Mouse (Mus musculus): Measurements from ENCODE around the gene Ctcfl. TPM values are rescaled to one million over a fixed set of nuclear protein-coding genes. Genes with fewer than 3 reads are reported as not detected.

The Ctcfl gene
- total RNA-seq, 1 experiment: 8.9 TPM

DNA sequence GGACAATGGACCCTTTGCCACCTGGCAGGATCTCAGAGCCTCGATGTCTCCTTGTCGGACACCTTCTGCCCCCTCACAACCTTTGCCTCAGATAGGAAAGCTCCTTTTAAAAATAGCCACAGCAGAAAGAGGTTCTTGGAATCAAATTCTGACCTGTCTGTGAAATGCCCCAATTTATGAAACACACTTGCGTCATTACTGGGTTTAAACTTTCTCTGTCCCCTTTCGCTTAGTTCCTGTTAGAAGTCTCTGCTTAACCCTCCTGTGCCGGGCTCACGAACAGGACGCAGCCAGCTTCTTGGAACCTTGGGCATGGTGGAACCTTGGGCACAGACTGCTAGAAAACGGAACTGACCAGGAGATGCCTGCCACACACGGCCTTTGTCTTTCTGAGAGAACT lies 8.8 kb downstream of the Ctcfl start:
- Histone ChIP-seq H3K36me3 (ENCODE audit: control insufficient read depth, insufficient read depth, low read length, poor library complexity, severe bottlenecking) (no peaks in the 10 kb centered on the region), H3K4me3 (ENCODE audit: insufficient read depth in 1 of 2, low read depth in 1 of 2, low read length in 2 of 2, poor library complexity in 1 of 2, severe bottlenecking in 1 of 2) (no peak overlapping the region), H3K4me1 (ENCODE audit: control insufficient read depth in 2 of 2, insufficient read depth in 2 of 2, low read length in 2 of 2, poor library complexity in 1 of 2) (no peaks in the 10 kb centered on the region), H3K9me3 (ENCODE audit: control insufficient read depth, insufficient read depth, low read depth, low read length) (no peaks in the 10 kb centered on the region), H3K27ac (ENCODE audit: insufficient read depth, low read depth, low read length, poor library complexity, severe bottlenecking) (no peak overlapping the region), H3K9ac (ENCODE audit: insufficient read depth, low read depth, low read length, poor library complexity, severe bottlenecking) (no peak overlapping the region)
- no peak for TF ChIP-seq CHD2 (IDR thresholded peaks at IDR 0.05; ENCODE audit: low read depth, low read length)
- no peak for TF ChIP-seq ZC3H11A (IDR thresholded peaks at IDR 0.05; ENCODE audit: borderline replicate concordance, low read depth, low read length)
- no peak for TF ChIP-seq ZNF384 (IDR thresholded peaks at IDR 0.05; ENCODE audit: low read depth, low read length)
- no peak for TF ChIP-seq HCFC1 (IDR thresholded peaks at IDR 0.05; ENCODE audit: borderline replicate concordance, insufficient read depth, low read length)
- TF ChIP-seq MAFK (IDR thresholded peaks at IDR 0.05; ENCODE audit: insufficient read depth, low read depth, low read length): no peak
- in situ Hi-C loops (cut with MboI; ENCODE audit: low sequenced_read_pairs in 2 of 2, unreplicated experiment in 2 of 2): no loop called here
- no peak for DNase-seq (ENCODE audit: low read depth, low spot score)

DNA sequence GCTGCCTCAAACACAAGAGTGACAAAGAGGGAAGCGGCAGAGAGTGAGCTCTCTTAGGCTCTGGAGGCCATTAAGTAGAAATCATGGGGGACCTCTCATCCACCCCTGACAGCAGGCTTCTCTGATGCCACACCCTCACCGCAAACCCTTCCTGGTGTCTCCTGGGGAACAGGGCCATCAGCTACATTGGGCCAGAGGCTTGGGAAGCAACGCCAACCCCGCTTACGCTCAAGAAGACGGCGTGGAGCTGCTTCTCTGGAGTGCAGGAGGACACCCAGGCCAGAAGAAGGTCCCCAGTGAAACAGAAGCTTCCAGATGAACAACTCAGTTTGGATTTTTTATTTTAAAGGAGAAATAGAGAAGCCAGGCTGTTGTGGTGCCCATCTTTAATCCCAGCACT lies 9.8 kb downstream of the Ctcfl start:
- in situ Hi-C loops (cut with MboI; ENCODE audit: low sequenced_read_pairs in 2 of 2, unreplicated experiment in 2 of 2): loop anchor here in 1 of 2 experiments (5.0 kb wide), 2 partner anchors 73 to 448 kb away; no protein-coding TSS in a partner anchor
- H3K9me3 ChIP-seq (ENCODE audit: control insufficient read depth, insufficient read depth, low read depth, low read length): no peaks in the 10 kb centered on the region
- H3K27ac ChIP-seq (ENCODE audit: insufficient read depth, low read depth, low read length, poor library complexity, severe bottlenecking): no peak overlapping the region
- no peak for DNase-seq (ENCODE audit: low read depth, low spot score)
- H3K4me3 ChIP-seq (ENCODE audit: insufficient read depth in 1 of 2, low read depth in 1 of 2, low read length in 2 of 2, poor library complexity in 1 of 2, severe bottlenecking in 1 of 2): no peak overlapping the region
- no peaks in the 10 kb centered on the region for H3K4me1 ChIP-seq (ENCODE audit: control insufficient read depth in 2 of 2, insufficient read depth in 2 of 2, low read length in 2 of 2, poor library complexity in 1 of 2)
- no peaks in the 10 kb centered on the region for H3K36me3 ChIP-seq (ENCODE audit: control insufficient read depth, insufficient read depth, low read length, poor library complexity, severe bottlenecking)
- no peak overlapping the region for H3K9ac ChIP-seq (ENCODE audit: insufficient read depth, low read depth, low read length, poor library complexity, severe bottlenecking)
- TF ChIP-seq HCFC1 (IDR thresholded peaks at IDR 0.05; ENCODE audit: borderline replicate concordance, insufficient read depth, low read length) (no peak), ZNF384 (IDR thresholded peaks at IDR 0.05; ENCODE audit: low read depth, low read length) (no peak), MAFK (IDR thresholded peaks at IDR 0.05; ENCODE audit: insufficient read depth, low read depth, low read length) (no peak), CHD2 (IDR thresholded peaks at IDR 0.05; ENCODE audit: low read depth, low read length) (no peak), ZC3H11A (IDR thresholded peaks at IDR 0.05; ENCODE audit: borderline replicate concordance, low read depth, low read length) (no peak)

DNA sequence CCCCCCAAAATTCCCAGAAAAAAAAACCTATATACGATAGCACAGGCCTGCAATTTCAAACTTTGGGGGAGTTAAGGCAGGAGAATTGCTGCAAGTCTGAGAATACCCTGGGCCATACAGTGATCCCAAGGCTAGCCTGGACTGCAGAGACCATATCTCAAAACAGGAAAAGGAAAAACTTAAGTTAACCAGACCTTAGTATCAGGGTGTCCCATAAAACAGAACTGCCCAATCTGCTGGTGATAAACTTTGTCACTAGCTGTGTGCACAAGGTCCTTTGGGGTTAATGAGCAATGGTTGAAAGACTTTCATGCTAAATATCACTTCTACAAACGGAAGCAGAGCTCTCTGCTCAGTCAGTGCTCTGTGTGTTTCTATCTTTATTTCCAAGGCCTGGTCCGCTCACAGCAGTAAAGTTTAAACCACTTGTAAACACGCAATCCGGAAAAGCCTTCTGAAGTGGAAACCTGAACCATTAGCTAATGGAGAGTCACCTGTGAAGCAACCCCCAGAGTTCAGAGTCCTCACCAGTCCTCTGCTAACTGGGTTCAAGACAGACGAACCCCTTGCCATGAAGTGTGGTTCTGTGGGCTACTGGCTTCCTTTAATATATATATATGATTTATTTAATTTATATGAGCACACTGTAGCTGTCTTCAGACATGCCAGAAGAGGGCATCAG lies 10.7 kb downstream of the Ctcfl start:
- TF ChIP-seq HCFC1 (IDR thresholded peaks at IDR 0.05; ENCODE audit: borderline replicate concordance, insufficient read depth, low read length) (no peak), ZC3H11A (IDR thresholded peaks at IDR 0.05; ENCODE audit: borderline replicate concordance, low read depth, low read length) (no peak), CHD2 (IDR thresholded peaks at IDR 0.05; ENCODE audit: low read depth, low read length) (no peak), MAFK (IDR thresholded peaks at IDR 0.05; ENCODE audit: insufficient read depth, low read depth, low read length) (no peak), ZNF384 (IDR thresholded peaks at IDR 0.05; ENCODE audit: low read depth, low read length) (no peak)
- no peak overlapping the region for H3K9ac ChIP-seq (ENCODE audit: insufficient read depth, low read depth, low read length, poor library complexity, severe bottlenecking)
- no peak overlapping the region for H3K27ac ChIP-seq (ENCODE audit: insufficient read depth, low read depth, low read length, poor library complexity, severe bottlenecking)
- no peak for DNase-seq (ENCODE audit: low read depth, low spot score)
- no peaks in the 10 kb centered on the region for H3K4me1 ChIP-seq (ENCODE audit: control insufficient read depth in 2 of 2, insufficient read depth in 2 of 2, low read length in 2 of 2, poor library complexity in 1 of 2)
- in situ Hi-C loops (cut with MboI; ENCODE audit: low sequenced_read_pairs in 2 of 2, unreplicated experiment in 2 of 2): loop anchor here in 1 of 2 experiments (5.0 kb wide), 2 partner anchors 74 to 449 kb away; no protein-coding TSS in a partner anchor
- H3K9me3 ChIP-seq (ENCODE audit: control insufficient read depth, insufficient read depth, low read depth, low read length): no peaks in the 10 kb centered on the region
- no peaks in the 10 kb centered on the region for H3K36me3 ChIP-seq (ENCODE audit: control insufficient read depth, insufficient read depth, low read length, poor library complexity, severe bottlenecking)
- H3K4me3 ChIP-seq (ENCODE audit: insufficient read depth in 1 of 2, low read depth in 1 of 2, low read length in 2 of 2, poor library complexity in 1 of 2, severe bottlenecking in 1 of 2): no peak overlapping the region

DNA sequence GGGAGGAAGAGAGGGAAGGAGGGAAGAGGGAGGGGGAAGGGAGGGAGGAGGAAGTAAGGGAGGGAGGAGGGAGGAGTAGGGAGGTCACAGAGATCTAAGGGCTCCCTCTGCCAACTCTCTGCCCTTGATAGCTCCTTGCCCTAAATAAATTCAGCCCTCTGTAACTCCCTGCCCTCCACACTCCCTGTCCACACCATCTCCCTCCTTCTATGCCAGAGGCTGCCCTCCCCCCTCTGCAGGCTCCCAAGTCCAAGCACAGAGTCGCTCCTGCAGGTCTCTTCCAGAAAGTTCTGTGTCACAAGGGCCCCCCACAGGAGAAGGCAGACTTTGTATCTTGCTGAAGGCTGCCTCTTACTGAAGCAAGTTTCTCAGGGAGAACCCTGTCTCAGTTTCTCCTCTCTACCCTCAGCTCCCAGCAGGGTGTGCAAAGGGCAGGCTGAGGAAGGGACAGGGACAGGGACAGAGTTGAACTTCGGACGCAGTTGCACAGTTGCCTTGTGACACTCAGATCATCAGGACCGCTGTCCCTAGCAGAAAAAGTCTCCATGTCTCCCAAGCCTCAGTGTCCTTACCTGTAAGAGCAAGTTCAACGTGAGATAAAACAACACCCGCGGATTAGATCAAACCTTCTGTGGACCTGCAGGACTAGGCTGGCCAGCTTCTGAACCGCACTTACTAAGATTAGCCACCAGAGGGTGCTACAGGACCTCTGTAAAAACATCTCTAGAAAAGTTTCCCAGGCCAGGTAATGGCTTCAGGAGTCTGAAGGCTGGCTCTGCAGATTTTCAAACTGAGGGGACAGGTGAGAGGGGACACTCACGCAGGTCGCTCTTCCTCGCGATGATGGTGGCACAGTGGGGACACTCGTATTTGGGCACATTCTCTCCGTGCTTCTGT lies 12.2 kb downstream of the Ctcfl start:
- TF ChIP-seq ZC3H11A (IDR thresholded peaks at IDR 0.05; ENCODE audit: borderline replicate concordance, low read depth, low read length): peak; percentile 64; the same call in 1 of the 2 replicates
- TF ChIP-seq CHD2 (IDR thresholded peaks at IDR 0.05; ENCODE audit: low read depth, low read length): no peak

More for the DNA sequence above, 12.2 kb downstream of the Ctcfl start:
- Histone ChIP-seq H3K9me3 (ENCODE audit: control insufficient read depth, insufficient read depth, low read depth, low read length) (no peaks in the 10 kb centered on the region), H3K36me3 (ENCODE audit: control insufficient read depth, insufficient read depth, low read length, poor library complexity, severe bottlenecking) (no peaks in the 10 kb centered on the region), H3K4me3 (ENCODE audit: insufficient read depth in 1 of 2, low read depth in 1 of 2, low read length in 2 of 2, poor library complexity in 1 of 2, severe bottlenecking in 1 of 2) (no peak overlapping the region), H3K4me1 (ENCODE audit: control insufficient read depth in 2 of 2, insufficient read depth in 2 of 2, low read length in 2 of 2, poor library complexity in 1 of 2) (no peaks in the 10 kb centered on the region), H3K27ac (ENCODE audit: insufficient read depth, low read depth, low read length, poor library complexity, severe bottlenecking) (no peak overlapping the region), H3K9ac (ENCODE audit: insufficient read depth, low read depth, low read length, poor library complexity, severe bottlenecking) (no peak overlapping the region)
- in situ Hi-C loops (cut with MboI; ENCODE audit: low sequenced_read_pairs in 2 of 2, unreplicated experiment in 2 of 2): loop anchor here in 1 of 2 experiments (5.0 kb wide), 2 partner anchors 75 to 450 kb away; no protein-coding TSS in a partner anchor
- DNase-seq (ENCODE audit: low read depth, low spot score): peak; percentile 66
